Mouse (Mus musculus): ENCODE results near the gene Dkkl1.
"Not testable (repeated sequence)": the region's sequence is repeated elsewhere in the genome, so short reads cannot be mapped to it uniquely, and the experiment has no call there.

Dkkl1 gene

GRCm38 (mm10) chr7:45193406-45193805, 18.5 kb downstream of the Dkkl1 start:
- DNase-seq (ENCODE audit: low spot score in 2 of 2), result no peak

DNA sequence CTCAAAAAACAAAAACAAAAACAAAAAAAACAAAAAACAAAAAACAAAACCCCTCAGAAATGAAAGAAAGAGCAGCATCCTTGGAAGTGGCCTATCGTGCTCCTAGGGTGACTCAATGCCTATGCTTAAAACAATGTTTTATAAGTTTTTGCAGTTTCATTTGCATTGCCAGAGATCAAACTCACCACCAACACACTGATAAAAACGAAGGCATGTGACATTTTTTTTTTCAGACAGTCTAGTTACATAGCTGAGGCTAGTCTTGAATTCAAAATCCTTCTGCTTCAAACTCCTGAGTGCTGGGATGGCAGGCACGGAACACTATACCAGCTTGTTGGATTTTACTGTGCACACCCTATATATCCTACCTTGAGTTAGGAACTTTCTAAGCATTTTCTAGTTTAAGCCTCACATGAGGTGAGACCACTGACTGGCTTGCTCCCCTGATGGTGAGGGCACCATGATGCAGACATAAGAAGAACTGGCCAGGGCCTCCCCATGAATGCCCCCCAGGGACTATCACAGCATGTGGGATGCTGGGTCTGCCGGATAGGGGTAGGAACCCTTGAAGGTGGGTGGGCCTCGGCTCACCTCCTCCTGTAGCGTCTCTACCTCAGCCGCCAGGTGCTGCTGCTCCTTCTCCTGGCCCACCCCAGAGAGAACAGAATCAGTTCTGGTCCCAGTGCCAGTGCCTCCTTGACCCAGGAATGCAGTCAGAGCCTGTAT, 19.2 kb downstream of the Dkkl1 start:
- no peak for DNase-seq (ENCODE audit: low spot score in 2 of 2)

DNA sequence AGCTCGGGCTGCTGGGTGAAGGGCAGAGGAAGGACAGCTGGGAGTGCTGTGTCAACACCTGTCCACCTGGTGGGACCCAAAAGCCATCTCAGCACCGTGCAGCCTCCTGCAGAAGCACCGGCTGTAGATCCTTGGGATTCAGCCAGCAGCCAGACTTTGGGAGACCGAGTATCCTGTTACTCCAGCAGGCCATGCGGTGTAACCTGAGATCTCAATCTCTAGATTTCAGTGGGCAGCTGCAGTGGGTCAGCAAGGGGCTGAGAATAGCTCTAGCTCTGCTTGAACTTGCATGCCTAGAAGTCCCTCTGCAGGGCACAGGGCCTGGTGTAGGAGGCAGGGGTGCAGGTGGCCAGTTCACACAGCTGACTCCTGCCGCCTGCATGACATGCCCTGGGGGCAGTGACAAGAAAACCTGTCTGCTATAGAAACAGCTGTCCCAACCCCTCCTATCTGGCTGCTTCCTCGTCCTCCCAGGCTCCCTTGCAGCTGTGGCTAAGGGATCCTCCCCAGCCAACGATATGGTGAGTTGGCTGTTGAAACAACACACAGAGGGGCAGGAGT, 20.1 kb downstream of the Dkkl1 start:
- DNase-seq (ENCODE audit: low spot score in 2 of 2), result no peak

DNA sequence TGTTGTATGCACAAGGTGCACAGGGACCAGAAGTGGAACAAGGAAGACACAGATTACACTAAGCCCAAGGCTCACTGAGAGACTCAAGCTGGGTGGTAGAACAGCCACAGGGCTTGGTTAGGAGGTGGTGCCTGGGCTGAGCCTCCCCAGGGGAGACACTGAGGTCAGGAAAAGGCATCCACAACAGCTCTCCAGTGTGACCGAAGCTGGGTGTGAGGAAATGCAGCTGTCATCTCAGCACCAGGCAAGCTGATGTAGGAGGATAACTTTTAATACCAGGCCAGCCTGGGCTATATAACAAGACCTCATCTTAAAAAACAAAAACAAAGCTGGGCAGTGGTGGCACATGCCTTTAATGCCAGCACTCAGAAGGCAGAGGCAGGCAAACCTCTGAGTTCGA, 20.8 kb downstream of the Dkkl1 start:
- DNase-seq (ENCODE audit: low spot score in 2 of 2), result no peak

DNA sequence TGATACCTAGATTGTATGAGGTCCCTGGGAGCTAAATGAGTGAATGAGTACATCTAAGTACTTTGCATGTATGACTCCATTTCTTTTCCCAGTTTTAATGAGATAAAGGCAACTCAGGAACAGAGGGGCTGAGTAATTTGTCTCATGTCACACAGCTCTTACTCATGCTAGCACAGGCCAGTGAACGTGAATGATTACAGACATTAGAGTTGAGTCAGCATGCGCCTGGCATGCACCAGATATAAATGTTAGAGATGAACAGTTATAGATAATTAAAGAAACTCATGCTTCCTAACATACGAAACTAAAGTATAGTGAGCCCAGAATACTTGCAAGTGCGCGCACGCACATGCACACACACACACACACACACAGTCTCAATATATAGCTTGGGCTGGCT, 21.8 kb downstream of the Dkkl1 start:
- no peak for DNase-seq (ENCODE audit: low spot score in 2 of 2)

DNA sequence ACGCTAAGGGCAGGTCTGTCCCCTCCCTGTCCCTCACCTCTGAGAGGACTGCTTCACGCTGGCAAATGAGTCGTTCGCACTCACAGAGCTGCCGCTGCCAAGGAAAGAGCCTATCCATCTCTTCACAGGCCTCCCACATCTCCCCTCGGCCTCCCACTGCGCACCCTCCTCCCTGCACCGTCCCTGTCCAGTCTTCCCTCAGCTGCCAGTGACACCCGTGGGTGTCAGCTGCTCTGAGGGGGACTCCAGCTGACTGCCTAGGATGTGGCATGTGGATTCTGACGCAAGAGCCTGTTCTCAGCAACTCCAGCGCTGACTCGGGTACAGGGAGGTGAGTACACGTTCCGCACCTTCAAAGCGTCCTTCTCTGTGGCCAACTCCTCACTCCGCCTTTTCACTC, 22.3 kb downstream of the Dkkl1 start:
- no peak for DNase-seq (ENCODE audit: low spot score in 2 of 2)

DNA sequence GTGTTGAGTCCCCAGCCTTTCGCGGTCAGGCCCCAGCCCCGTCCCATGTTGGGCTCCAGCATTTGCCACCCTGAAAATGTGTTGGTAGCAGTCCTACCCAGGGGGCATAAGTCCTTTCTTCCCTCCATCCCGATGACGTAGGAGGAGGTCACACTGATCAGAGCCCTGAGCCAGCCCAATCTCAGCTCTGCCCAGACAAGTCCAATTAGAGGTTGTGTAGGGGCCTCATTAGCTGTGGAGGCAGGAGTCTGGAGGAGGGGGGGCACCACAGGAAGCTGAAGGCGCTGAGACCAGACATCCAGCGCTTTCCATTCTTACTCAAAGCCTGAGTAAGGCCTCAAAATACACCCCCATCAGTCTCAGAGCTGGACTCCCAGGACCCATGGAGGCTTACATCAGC, 26.0 kb downstream of the Dkkl1 start:
- DNase-seq (ENCODE audit: low spot score in 2 of 2), result no peak

DNA sequence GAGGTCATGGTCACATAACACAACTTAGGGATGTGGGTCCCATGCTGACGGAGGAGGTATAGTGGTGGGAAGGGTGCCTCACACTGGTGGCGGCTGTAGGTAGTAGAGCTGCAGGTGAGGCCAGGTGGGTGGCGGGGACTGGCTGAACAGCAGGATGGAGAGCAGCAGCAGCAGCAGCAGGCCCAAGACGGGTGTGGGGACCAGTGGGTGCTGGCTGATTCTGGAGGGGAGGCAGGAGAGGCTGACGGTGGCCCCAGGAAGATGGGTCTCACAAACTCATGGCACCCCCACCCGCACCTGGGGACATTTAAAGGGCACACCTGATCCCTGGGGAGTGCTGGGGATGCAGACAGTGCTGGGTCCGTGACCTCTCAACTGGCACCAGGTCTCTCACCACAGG, 28.3 kb downstream of the Dkkl1 start:
- no peak for DNase-seq (ENCODE audit: low spot score in 2 of 2)

- DNase-seq (ENCODE audit: low spot score in 2 of 2), result no peak
Observed at GRCm38 (mm10) chr7:45182606-45183005, 29.3 kb downstream of the Dkkl1 start.

- peak; percentile 75 to 84 for DNase-seq (ENCODE audit: low spot score in 2 of 2)
Observed at GRCm38 (mm10) chr7:45182199-45182601, 29.7 kb downstream of the Dkkl1 start.

DNA sequence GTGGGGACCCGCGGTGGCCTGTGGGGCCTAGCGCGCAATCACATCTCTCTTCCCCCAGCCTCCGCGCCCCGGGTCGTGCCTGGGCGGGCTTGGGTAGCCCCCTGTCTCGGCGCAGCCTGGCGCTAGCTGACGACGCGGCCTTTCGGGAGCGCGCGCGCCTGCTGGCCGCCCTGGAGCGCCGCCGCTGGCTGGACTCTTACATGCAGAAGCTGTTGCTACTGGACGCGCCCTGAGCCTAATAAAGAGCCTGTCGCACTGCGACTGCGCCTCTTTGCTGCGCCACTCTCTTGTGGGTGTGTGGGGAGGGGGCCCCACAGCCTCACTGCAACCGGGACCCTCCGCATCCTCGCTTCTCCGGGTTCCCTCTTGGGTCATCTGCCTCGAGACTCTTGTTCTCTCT, 30.4 kb downstream of the Dkkl1 start:
- no peak for DNase-seq (ENCODE audit: low spot score in 2 of 2)

DNA sequence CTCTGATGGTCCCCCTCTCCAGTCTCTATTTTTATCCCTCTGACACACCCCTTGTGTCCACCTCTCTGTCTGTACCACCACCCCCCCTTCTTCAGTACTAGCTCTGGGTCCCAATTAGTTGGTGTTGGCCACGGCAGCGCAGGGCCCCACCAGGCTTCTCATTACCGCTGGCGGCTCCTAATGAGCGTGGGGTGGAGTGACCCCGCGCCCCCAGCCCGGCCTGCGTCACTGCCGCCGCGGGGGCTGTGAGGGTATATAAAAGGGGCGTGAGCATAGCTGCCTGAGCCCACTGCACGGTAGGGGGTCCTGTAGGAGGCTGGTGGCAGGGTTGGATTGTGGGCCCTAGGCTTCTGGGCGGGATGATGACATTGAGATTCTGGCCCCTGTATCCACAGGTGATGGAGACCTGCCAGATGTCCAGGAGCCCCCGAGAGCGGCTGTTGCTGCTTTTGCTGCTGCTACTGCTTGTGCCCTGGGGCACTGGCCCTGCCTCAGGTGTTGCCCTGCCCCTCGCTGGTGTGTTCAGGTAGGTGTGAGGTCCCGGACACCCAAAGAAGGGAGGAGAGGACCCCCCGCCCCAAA, 31.0 kb downstream of the Dkkl1 start, which contains the start of gene Pth2:
Gene Pth2 (plus strand): TSS at position 100 of the 582 bp plus-strand sequence.
- DNase-seq (ENCODE audit: low spot score in 2 of 2), result no peak

DNA sequence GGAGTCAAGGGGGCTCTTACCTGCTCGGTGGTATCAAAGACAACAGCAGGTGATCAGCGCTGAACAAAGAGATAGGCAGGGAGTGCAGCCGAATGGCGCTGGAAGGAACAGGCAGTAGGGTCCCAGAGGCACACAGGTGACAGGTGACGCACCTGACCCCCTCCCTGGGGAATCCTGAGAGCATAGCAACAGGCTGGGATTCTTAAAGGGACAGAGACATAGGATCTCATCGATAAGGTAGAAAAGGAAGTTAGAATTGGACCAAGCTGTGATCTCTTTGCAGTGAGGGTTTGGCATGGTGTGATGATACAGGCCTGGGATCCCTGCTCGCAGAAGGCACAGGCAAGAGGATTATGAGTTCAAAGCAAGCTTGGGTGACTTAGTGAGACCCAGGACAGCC, 32.5 kb downstream of the Dkkl1 start, which contains the start of gene Gfy:
Gene Gfy (minus strand): TSS at position 101 of the 400 bp plus-strand sequence.
- DNase-seq (ENCODE audit: low spot score in 2 of 2), result no peak

- DNase-seq (ENCODE audit: low spot score in 2 of 2), result no peak
Observed at GRCm38 (mm10) chr7:45178550-45178949, 33.4 kb downstream of the Dkkl1 start.

DNA sequence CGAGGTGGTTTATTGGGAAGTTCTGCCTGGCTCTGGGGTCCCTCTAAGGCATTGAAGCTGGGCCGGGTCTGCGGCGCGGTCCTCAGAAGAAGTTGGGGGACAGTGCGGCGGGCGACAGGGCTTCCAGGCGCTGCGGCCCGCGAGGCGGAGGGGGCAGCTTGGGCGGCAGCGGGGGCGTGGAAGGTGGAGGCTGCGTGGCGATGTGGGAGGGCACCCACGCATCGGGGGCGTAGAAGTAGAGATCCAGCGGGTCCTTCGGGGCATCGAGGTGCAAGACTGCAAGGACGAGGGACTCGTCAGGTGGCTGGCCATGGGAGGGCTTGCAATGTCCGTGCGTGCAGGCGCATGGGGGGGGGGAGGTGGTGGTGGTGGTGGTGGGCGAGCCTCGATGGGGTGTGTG, 35.6 kb downstream of the Dkkl1 start:
- DNase-seq (ENCODE audit: low spot score in 2 of 2), result no peak

GRCm38 (mm10) chr7:45175929-45176328, 36.0 kb downstream of the Dkkl1 start:
- no peak for DNase-seq (ENCODE audit: low spot score in 2 of 2)

- DNase-seq (ENCODE audit: low spot score in 2 of 2), result no peak
Observed at GRCm38 (mm10) chr7:45175398-45175797, 36.5 kb downstream of the Dkkl1 start.

DNA sequence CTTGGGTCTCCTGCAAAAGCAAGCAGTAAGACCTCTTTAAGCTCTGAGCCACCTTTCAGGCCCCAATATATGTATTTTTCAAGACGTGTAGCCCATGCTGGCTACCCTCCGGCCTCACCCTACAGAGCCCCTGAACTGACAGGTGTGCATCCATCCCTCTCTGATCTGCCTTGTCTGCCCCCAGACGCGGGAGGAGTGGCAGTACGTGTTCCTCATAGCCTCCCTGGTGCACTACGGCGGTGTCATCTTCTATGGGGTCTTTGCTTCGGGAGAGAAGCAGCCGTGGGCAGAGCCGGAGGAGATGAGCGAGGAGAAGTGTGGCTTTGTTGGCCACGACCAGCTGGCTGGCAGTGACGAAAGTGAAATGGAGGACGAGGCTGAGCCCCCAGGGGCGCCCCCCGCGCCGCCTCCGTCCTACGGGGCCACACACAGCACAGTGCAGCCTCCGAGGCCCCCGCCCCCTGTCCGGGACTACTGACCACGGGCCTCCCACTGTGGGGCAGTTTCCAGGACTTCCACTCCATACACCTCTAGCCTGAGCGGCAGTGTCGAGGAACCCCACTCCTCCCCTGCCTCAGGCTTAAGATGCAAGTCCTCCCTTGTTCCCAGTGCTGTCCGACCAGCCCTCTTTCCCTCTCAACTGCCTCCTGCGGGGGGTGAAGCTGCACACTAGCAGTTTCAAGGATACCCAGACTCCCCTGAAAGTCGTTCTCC, 37.2 kb downstream of the Dkkl1 start:
- no peak for DNase-seq (ENCODE audit: low spot score in 2 of 2)

DNA sequence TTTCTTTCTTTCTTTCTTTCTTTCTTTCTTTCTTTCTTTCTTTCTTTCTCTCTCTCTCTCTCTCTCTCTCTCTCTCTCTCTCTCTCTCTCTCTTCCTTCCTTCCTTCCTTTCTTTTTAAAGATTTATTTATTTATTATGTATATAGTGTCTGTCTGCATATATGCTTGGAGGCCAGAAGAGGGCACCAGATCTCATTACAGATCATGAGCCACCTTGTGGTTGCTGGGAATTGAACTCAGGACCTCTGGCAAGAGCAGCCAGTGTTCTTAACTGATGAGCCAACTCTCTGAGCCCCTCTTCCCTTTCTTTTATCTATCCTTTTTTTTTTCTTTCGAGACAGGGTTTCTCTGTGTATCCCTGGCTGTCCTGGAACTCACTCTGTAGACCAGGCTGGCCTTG, 38.2 kb downstream of the Dkkl1 start:
- DNase-seq (ENCODE audit: low spot score in 2 of 2), result not testable (repeated sequence)

DNA sequence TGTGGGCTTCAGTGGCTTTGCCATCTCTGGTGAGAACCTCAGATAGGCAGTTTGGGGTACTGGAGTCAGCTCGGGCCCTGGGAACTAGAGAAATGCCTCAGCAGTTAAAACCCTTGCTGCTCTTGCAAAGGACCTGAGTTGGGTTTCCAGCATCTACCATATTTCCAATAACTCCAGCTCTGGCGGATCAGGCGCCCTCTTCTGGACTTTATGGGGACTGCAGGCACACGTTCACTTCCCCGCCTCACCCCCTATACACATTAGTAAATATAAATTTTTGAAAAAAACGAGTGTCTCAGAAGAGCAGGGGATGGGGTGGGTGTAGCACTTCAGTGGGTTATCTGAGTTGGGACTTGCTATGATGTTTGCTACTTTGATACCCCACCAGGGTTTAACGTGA, 39.0 kb downstream of the Dkkl1 start:
- DNase-seq (ENCODE audit: low spot score in 2 of 2), result no peak

- no peak for DNase-seq (ENCODE audit: low spot score in 2 of 2)
Observed at GRCm38 (mm10) chr7:45169495-45169894, 42.5 kb downstream of the Dkkl1 start.

GRCm38 (mm10) chr7:45168656-45169055, 43.3 kb downstream of the Dkkl1 start:
- DNase-seq (ENCODE audit: low spot score in 2 of 2), result no peak

All from urinary bladder, postnatal 4 days (tissue).